Mouse (Mus musculus) MEL-GATA-1-ER (cell line): ENCODE results near the gene Slc9a5.

Experiments
- DNase-seq: peaks from one replicate; pipeline ENCODE4 v3.0.0-alpha.2; 2012; ENCODE audit warnings: low read depth; ENCODE audit errors: extremely low read depth

Slc9a5 gene

GRCm38 (mm10) chr8:105326141-105326672 lies 22.4 kb upstream of the Slc9a5 start, which contains the start of the genes Lrrc29 and Tmem208:
TSS of gene Lrrc29 (minus strand) at chr8:105326278.
TSS of gene Tmem208 (plus strand) at chr8:105326354.
- peak; percentile 93 for DNase-seq

GRCm38 (mm10) chr8:105326968-105327367 lies 21.7 kb upstream of the Slc9a5 start:
- DNase-seq, result no peak

GRCm38 (mm10) chr8:105330325-105330724 lies 18.3 kb upstream of the Slc9a5 start:
- no peak for DNase-seq

- DNase-seq, result no peak
Measured at GRCm38 (mm10) chr8:105331469-105331868, 17.2 kb upstream of the Slc9a5 start.

GRCm38 (mm10) chr8:105331931-105332330 lies 16.7 kb upstream of the Slc9a5 start:
- no peak for DNase-seq

GRCm38 (mm10) chr8:105332523-105332922 lies 16.1 kb upstream of the Slc9a5 start:
- no peak for DNase-seq

GRCm38 (mm10) chr8:105336373-105337130 lies 12.1 kb upstream of the Slc9a5 start:
- DNase-seq, result no peak

- peak; percentile 80 for DNase-seq
Measured at GRCm38 (mm10) chr8:105338992-105339391, 9.7 kb upstream of the Slc9a5 start.

GRCm38 (mm10) chr8:105339886-105340635 lies 8.6 kb upstream of the Slc9a5 start:
- no peak for DNase-seq

GRCm38 (mm10) chr8:105341399-105341798 lies 7.2 kb upstream of the Slc9a5 start:
- DNase-seq, result no peak

GRCm38 (mm10) chr8:105342768-105343167 lies 5.9 kb upstream of the Slc9a5 start:
- DNase-seq, result no peak

- no peak for DNase-seq
Measured at GRCm38 (mm10) chr8:105343791-105344574, 4.7 kb upstream of the Slc9a5 start.

GRCm38 (mm10) chr8:105345061-105345975 lies 3.3 kb upstream of the Slc9a5 start:
- no peak for DNase-seq

- DNase-seq, result no peak
Measured at GRCm38 (mm10) chr8:105346611-105347427, 1.8 kb upstream of the Slc9a5 start.

- peak; percentile 87 for DNase-seq
Measured at GRCm38 (mm10) chr8:105347428-105348221, 1.0 kb upstream of the Slc9a5 start, which contains the start of gene Fhod1. TSS of gene Fhod1 (minus strand) at chr8:105347953.

GRCm38 (mm10) chr8:105349096-105349771 lies 591 bp downstream of the Slc9a5 start:
- no peak for DNase-seq

- no peak for DNase-seq
Measured at GRCm38 (mm10) chr8:105350186-105350585, 1.5 kb downstream of the Slc9a5 start.

- DNase-seq, result no peak
Measured at GRCm38 (mm10) chr8:105353583-105354135, 5.0 kb downstream of the Slc9a5 start.
